Mouse (Mus musculus) MN1 (cell line): ENCODE measurements around the gene Fan1.

Experiments
- DNase-seq: peaks from one replicate; pipeline ENCODE4 v3.0.0-alpha.2; 2016; ENCODE audit warnings: low spot score

The Fan1 gene

GRCm38 (mm10) chr7:64373830-64374562 is at the start of gene Fan1:
TSS of gene Fan1 (minus strand) at chr7:64374095.
- peak; percentile 78 for DNase-seq

- DNase-seq: no peak
Measured at GRCm38 (mm10) chr7:64403989-64404388, 30.1 kb upstream of the Fan1 start.

GRCm38 (mm10) chr7:64402452-64402851 is 28.6 kb upstream of the Fan1 start:
- DNase-seq: no peak

GRCm38 (mm10) chr7:64400725-64401124 is 26.8 kb upstream of the Fan1 start:
- no peak for DNase-seq

GRCm38 (mm10) chr7:64392819-64393151 is 18.9 kb upstream of the Fan1 start:
- DNase-seq: no peak

- DNase-seq: peak; percentile 93
Measured at GRCm38 (mm10) chr7:64392122-64392818, 18.4 kb upstream of the Fan1 start, which contains the start of the genes Mphosph10 and Mcee. TSS of gene Mphosph10 (minus strand) at chr7:64392268. TSS of gene Mcee (plus strand) at chr7:64392607.

GRCm38 (mm10) chr7:64391479-64391878 is 17.6 kb upstream of the Fan1 start:
- no peak for DNase-seq

- DNase-seq: peak; percentile 8
Measured at GRCm38 (mm10) chr7:64373147-64373829, 607 bp downstream of the Fan1 start.

GRCm38 (mm10) chr7:64371940-64372878 is 1.7 kb downstream of the Fan1 start:
- no peak for DNase-seq

GRCm38 (mm10) chr7:64369841-64370240 is 4.1 kb downstream of the Fan1 start:
- no peak for DNase-seq

GRCm38 (mm10) chr7:64365863-64366262 is 8.0 kb downstream of the Fan1 start:
- DNase-seq: no peak

- no peak for DNase-seq
Measured at GRCm38 (mm10) chr7:64360586-64360945, 13.3 kb downstream of the Fan1 start.

GRCm38 (mm10) chr7:64359943-64360585 is 13.8 kb downstream of the Fan1 start:
- no peak for DNase-seq

GRCm38 (mm10) chr7:64358666-64359065 is 15.2 kb downstream of the Fan1 start:
- no peak for DNase-seq

GRCm38 (mm10) chr7:64357405-64357804 is 16.5 kb downstream of the Fan1 start:
- no peak for DNase-seq

GRCm38 (mm10) chr7:64356661-64357060 is 17.2 kb downstream of the Fan1 start:
- no peak for DNase-seq

- no peak for DNase-seq
Measured at GRCm38 (mm10) chr7:64354206-64354605, 19.7 kb downstream of the Fan1 start.

GRCm38 (mm10) chr7:64351087-64351486 is 22.8 kb downstream of the Fan1 start:
- DNase-seq: no peak

GRCm38 (mm10) chr7:64349147-64349861 is 24.6 kb downstream of the Fan1 start:
- peak; percentile 14 for DNase-seq

- no peak for DNase-seq
Measured at GRCm38 (mm10) chr7:64347813-64348212, 26.1 kb downstream of the Fan1 start.

GRCm38 (mm10) chr7:64332686-64333085 is 41.2 kb downstream of the Fan1 start:
- no peak for DNase-seq
